In the genomic region with DNA sequence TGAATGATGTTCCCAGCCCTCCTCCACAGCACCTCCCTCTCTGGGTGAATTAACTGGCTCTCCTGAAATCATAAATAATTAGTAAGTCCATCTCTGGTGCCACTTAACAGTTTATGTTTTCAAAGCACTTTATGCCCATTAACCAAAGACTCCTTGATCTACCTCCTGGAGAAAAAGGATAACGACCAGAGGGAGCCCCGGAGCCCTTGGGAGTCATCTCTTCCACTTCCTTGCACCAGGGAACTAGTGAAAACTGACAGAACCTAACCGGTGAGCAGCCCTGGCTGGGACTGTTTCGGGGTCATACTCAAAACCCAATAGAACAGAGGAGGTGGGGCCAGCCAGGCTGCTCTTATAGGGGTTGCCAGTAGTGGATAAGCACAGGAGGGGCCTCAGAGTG, we compare ENCODE assay signal across 22 mouse cellular contexts. TPM values are rescaled to one million over a fixed set of nuclear protein-coding genes. Genes with fewer than 3 reads are reported as not detected.
"Had no signal": no experiment of that assay in that cellular context is flagged by ENCODE, and none has a peak within 500 bp of the region (broad histone marks: within the 10 kb centered on the region; RNA-seq: fewer than 3 reads in every experiment).

No protein-coding gene starts in this region.

- DNase-seq: kidney, adult 9 months; kidney, postnatal 10 days; kidney, postnatal 36 days; liver, postnatal 0 days; lung, embryonic 14.5 days; right cerebral cortex, adult 18-20 months; right cerebral cortex, postnatal 14 days; right cerebral cortex, postnatal 4 days; thymus, adult 2 months; thymus, postnatal 14 days; thymus, postnatal 4 days had no signal

- H3K27me3 ChIP-seq: limb, embryonic 15.5 days; neural tube, embryonic 12.5 days had no signal

- H3K27ac ChIP-seq: limb, embryonic 12.5 days; limb, embryonic 15.5 days; liver, embryonic 14.5 days; macrophage; midbrain, embryonic 13.5 days; neural tube, embryonic 12.5 days; stomach, postnatal 0 days had no signal

- H3K4me2 ChIP-seq: limb, embryonic 12.5 days; limb, embryonic 15.5 days; liver, embryonic 11.5 days; lung, embryonic 14.5 days; midbrain, embryonic 13.5 days; neural tube, embryonic 12.5 days had no signal

- H3K4me3 ChIP-seq: limb, embryonic 12.5 days; limb, embryonic 15.5 days; midbrain, embryonic 13.5 days; neural tube, embryonic 12.5 days had no signal

- ATAC-seq: intestine, postnatal 0 days; liver, postnatal 0 days; lung, postnatal 0 days; midbrain, embryonic 13.5 days had no signal

- H3K9me3 ChIP-seq: limb, embryonic 15.5 days had no signal

- H3K9ac ChIP-seq: limb, embryonic 12.5 days; limb, embryonic 15.5 days; liver, embryonic 14.5 days; liver, postnatal 0 days; lung, embryonic 14.5 days; midbrain, embryonic 13.5 days; neural tube, embryonic 12.5 days had no signal

- H3K36me3 ChIP-seq: limb, embryonic 15.5 days; midbrain, embryonic 13.5 days; neural tube, embryonic 12.5 days had no signal

RNA-seq across cellular contexts. Expression of gene Sdk2, which starts 22.5 kb away (rescaled TPM):
- total RNA-seq: neutrophil, adult 5-6 weeks had no signal
